Mouse (Mus musculus) lung, postnatal 36 days (tissue): ENCODE data around the gene Fgf2.

ENCODE experiments used
- DNase-seq: peaks from one replicate; pipeline ENCODE4 v3.0.0; 2022; ENCODE audit warnings: mixed read lengths

Gene Fgf2

GRCm38 (mm10) chr3:37418961-37419457 lies 70.9 kb downstream of the Fgf2 start:
- DNase-seq: peak; percentile 76

- peak; percentile 98 for DNase-seq
Measured at GRCm38 (mm10) chr3:37419458-37419991, 71.4 kb downstream of the Fgf2 start, which contains the start of gene Spata5. TSS of gene Spata5 (plus strand) at chr3:37419896.

DNA sequence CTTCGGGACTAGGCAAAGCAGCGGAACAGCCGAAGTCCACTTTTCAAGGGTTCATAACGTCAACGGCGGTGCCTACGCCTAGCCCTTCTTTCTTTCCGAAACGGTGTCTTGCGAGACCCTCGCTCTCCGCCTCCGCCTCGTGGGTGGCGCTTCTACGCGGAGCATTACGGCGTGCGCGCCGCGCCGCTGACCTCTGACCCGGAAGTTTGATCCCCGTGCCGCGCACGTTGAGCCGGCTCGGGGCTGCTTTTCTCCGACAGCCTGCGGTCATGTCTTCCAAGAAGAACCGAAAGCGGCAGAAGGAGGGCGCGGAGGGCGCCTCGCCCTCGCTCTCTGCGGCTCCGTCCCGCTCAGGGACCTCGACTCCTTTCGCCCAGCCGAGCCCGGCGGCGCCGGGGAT lies 71.9 kb downstream of the Fgf2 start, which contains the start of gene Nudt6:
TSS of gene Nudt6 (minus strand) at position 140 of the 400 bp plus-strand sequence.
- DNase-seq: peak; percentile 93

GRCm38 (mm10) chr3:37420641-37421040 lies 72.5 kb downstream of the Fgf2 start:
- peak; percentile 27 for DNase-seq

GRCm38 (mm10) chr3:37421179-37421578 lies 73.0 kb downstream of the Fgf2 start:
- no peak for DNase-seq

GRCm38 (mm10) chr3:37426069-37426468 lies 77.9 kb downstream of the Fgf2 start:
- no peak for DNase-seq

GRCm38 (mm10) chr3:37430359-37430758 lies 82.2 kb downstream of the Fgf2 start:
- DNase-seq: no peak

DNA sequence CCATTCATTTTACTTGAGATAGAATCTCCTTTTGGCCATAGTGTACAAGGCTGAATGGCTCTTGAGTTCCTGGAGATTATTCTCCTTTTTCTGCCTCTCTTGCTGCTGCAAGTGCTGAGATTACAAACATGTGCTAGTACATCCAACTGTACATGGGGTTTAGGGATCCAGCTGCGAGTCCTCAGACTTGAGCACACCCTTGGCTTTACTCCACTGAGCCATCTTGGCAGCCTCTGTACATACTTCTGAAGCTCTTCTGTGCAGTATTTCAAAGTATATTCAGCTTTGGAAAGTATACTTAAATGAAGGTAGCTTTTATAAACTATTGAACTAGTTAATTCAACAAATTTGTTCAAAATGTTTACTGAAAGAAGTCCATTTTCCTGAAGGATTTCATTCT lies 91.6 kb downstream of the Fgf2 start:
- no peak for DNase-seq

GRCm38 (mm10) chr3:37443409-37443808 lies 95.3 kb downstream of the Fgf2 start:
- no peak for DNase-seq

DNA sequence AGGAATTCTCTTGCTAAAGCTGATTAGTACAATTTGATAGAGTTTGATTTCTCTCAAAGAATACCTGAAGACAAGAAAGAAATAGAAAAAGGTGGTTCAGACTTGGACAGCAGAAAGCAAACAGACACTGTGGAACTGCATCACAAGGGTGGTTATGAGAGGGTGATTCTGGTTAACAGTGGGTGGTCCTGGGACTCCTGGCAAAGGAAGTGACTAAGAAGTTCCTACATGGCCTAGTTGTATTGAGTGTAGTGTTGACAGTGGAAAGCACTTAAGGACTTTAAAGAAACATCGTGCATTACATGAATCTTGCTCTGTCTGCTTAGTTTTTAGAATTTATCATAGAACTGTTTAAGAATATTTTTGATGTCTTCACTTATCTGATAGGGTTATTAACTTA lies 107.8 kb downstream of the Fgf2 start:
- DNase-seq: no peak
